Mouse (Mus musculus): ENCODE results near the gene Cyb561d1. TPM values are rescaled to one million over a fixed set of nuclear protein-coding genes. Genes with fewer than 3 reads are reported as not detected.

The Cyb561d1 gene
- polyA plus RNA-seq, 1 experiment from 2014 or later, result 2.6 TPM

GRCm38 (mm10) chr3:108164091-108164490 is 36.9 kb downstream of the Cyb561d1 start:
- Histone ChIP-seq H3K27me3 (0 out of 2 replicates have a peak, but pooled peaks cover 5% of the 10 kb centered on the region), H3K4me2 (replicated peaks) (no peak overlapping the region), H3K9ac (no peak overlapping the region), H3K36me3 (no peaks in the 10 kb centered on the region), H3K4me3 (no peak overlapping the region), H3K27ac (no peak overlapping the region), H3K9me3 (no peaks in the 10 kb centered on the region), H3K4me1 (peaks cover 38% of the 10 kb centered on the region)
- no peak for ATAC-seq (ENCODE audit: insufficient number of reproducible peaks, insufficient read depth, low FRiP score, low TSS enrichment)
- 70% methylated on average over 5 of the region's 5 CpGs for WGBS

DNA sequence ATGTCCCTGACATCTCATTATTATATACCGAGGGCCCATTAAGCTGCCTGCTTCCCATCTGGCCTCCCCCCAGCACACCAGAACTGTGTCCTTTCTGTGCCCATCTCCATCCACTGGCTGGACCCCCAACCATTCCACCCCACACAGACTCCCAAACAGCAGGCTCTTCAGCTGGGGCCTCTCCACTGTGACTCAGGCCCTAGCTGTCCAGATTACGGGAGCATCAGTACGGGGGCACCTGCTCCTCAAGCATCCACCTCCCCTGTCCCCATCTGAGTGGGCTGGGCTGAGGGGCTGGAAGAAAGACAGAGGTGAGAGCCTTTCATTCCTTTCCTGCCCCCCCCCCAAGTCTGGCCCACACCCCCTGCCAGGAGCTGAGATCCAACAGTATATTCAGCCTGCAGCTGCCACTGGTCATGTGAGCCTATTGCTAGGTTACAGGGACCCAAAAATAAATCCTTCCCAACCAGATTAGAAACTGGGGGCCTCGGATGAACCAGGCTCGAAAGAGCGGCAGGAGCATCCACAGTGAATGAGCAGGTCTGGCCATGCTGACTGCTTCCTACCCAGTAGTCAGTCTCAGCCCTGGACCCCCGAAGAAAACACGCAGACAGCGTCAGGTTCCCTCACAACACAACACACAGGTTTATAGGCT is 42.5 kb downstream of the Cyb561d1 start:
- ATAC-seq (ENCODE audit: insufficient number of reproducible peaks, insufficient read depth, low FRiP score, low TSS enrichment), result no peak
- Histone ChIP-seq H3K36me3 (no peaks in the 10 kb centered on the region), H3K4me1 (0 out of 2 replicates have a peak, but pooled peaks cover 3% of the 10 kb centered on the region), H3K9me3 (no peaks in the 10 kb centered on the region), H3K4me2 (replicated peaks) (no peak overlapping the region), H3K27ac (no peak overlapping the region), H3K9ac (no peak overlapping the region), H3K27me3 (0 out of 2 replicates have a peak, but pooled peaks cover 5% of the 10 kb centered on the region), H3K4me3 (no peak overlapping the region)
- WGBS, result 67% methylated on average over 9 of the region's 9 CpGs

- H3K9me3 ChIP-seq, result no peaks in the 10 kb centered on the region
- no peak within 1 kb of the TSS for H3K27ac ChIP-seq
- H3K4me2 ChIP-seq (replicated peaks), result no peak within 1 kb of the TSS
- no peak within 1 kb of the TSS for H3K4me3 ChIP-seq
- no peaks in the 10 kb centered on the region for H3K36me3 ChIP-seq
- no peak within 1 kb of the TSS for H3K9ac ChIP-seq
- H3K27me3 ChIP-seq, result no peaks in the 10 kb centered on the region
- no peak for ATAC-seq (ENCODE audit: insufficient number of reproducible peaks, insufficient read depth, low FRiP score, low TSS enrichment)
- WGBS, result 47% methylated on average over 4 of the region's 4 CpGs
- 0 out of 2 replicates have a peak, but pooled peaks cover 3% of the 10 kb centered on the region for H3K4me1 ChIP-seq
These were observed 46.4 kb downstream of the Cyb561d1 start, which contains the start of gene Gpr61 for GRCm38 (mm10) chr3:108154656-108155055. Gene Gpr61 (minus strand): TSS chr3:108154882.

DNA sequence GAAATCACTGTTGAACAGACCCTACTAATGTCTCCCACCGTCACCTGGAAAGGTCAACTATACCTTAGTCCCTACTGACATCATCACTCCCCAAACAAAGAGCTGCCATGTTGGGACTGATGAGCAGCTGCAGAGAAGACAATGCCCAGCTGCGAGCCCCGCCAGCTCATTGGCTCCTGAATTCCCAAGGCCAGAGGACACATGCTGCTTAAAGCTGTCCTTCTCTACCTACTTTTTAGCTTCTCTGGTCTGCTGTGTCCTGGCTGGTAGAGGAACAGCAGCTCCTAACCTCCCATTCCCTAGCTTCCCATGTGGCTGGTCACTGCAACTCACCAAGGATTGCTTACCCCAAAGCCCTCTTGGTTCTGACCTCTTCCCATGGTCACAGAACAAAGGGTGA is 48.7 kb downstream of the Cyb561d1 start:
- Histone ChIP-seq H3K36me3 (no peaks in the 10 kb centered on the region), H3K9me3 (no peaks in the 10 kb centered on the region), H3K4me3 (no peak overlapping the region), H3K9ac (no peak overlapping the region), H3K4me1 (no peaks in the 10 kb centered on the region), H3K4me2 (replicated peaks) (no peak overlapping the region), H3K27ac (no peak overlapping the region), H3K27me3 (no peaks in the 10 kb centered on the region)
- WGBS, result 91% methylated on average over 3 of the region's 3 CpGs
- ATAC-seq (ENCODE audit: insufficient number of reproducible peaks, insufficient read depth, low FRiP score, low TSS enrichment), result no peak

DNA sequence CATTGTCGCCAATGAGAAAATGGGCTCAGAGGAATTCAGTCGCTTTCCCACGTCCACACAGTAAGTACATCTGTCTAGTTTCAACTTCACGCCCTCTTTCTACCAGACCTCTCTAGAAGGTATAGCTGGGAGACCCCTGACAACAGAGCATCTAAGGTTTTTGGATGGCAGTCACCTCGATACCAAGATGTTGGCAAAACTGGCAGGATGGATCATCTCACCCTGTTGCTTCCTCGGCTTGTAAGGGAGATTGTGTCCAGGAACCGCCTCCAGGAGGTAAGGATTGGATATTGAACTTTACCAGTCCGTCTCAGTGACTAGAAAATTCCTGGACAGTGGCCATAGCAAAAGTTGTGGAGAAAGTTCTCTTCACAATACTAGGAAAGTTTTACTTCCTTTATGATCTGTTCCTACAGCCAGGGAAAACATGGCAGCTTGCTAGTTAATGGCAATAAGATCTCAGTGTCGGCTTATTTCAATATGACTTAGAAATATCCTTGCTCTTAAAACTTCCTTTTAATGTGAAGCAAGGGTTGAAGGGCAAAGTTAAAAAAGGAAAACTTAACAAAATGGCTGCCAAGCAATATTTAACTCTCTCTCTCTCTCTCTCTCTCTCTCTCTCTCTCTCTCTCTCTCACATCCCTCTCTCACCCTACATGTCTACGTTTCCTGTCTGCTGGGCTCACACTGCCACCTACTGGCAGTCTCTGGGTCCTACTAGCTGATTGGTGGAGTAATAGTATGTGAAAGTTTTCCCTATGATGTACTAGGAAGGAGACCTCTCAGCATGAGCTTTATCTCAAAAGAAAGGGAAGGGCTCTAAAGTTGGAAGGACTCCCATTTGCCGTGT is 53.4 kb downstream of the Cyb561d1 start:
- H3K27me3 ChIP-seq, result no peaks in the 10 kb centered on the region
- no peak overlapping the region for H3K4me2 ChIP-seq (replicated peaks)
- WGBS, result 70% methylated on average over 11 of the region's 11 CpGs
- no peaks in the 10 kb centered on the region for H3K9me3 ChIP-seq
- H3K9ac ChIP-seq, result no peak overlapping the region
- H3K27ac ChIP-seq, result no peak overlapping the region
- H3K36me3 ChIP-seq, result no peaks in the 10 kb centered on the region
- peaks cover 8% of the 10 kb centered on the region for H3K4me1 ChIP-seq
- no peak overlapping the region for H3K4me3 ChIP-seq
- ATAC-seq (ENCODE audit: insufficient number of reproducible peaks, insufficient read depth, low FRiP score, low TSS enrichment), result no peak

DNA sequence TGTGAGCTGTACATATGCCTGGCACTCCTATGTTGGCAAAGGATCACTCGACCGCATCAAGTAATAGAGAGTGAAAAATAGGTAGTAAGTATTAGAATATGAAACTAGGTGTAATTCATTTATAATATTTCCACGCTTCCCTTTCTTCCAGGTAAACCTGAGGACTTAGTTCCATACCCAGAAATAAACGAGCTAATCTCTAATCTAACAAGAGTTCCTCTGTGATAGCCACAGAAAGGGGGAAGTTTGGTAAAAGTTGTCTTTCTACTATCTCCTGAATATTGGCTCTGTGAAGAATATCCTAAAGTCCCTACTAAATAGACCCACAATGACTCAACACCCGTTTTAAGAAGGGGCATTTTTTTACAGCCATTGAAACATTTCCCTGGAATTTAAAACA is 54.3 kb downstream of the Cyb561d1 start:
- Histone ChIP-seq H3K4me2 (replicated peaks) (peak overlapping the region; percentile 58), H3K36me3 (no peaks in the 10 kb centered on the region), H3K4me1 (peaks cover 8% of the 10 kb centered on the region), H3K9ac (peak overlapping the region; percentile 87; the same call in 1 of the 2 replicates), H3K27me3 (no peaks in the 10 kb centered on the region), H3K9me3 (no peaks in the 10 kb centered on the region), H3K27ac (no peak overlapping the region), H3K4me3 (peak overlapping the region; percentile 86)
- no peak for ATAC-seq (ENCODE audit: insufficient number of reproducible peaks, insufficient read depth, low FRiP score, low TSS enrichment)
- 61% methylated on average over 5 of the region's 5 CpGs for WGBS

Other genes starting within 250 kb of the Cyb561d1 start
- not detected in 2 replicates for gene Gstm3, start 231.9 kb downstream of the Cyb561d1 start, polyA plus RNA-seq (2016; fragmentation: Nextera tagmentation; extraction: Ambion mirVana)
- gene Gstm2, start 214.8 kb downstream of the Cyb561d1 start, polyA plus RNA-seq (2016; fragmentation: Nextera tagmentation; extraction: Ambion mirVana), result 34.3 and 34.9 TPM in 2 replicates
- 45.2 and 46.5 TPM in 2 replicates for gene Gstm1, start 183.2 kb downstream of the Cyb561d1 start, polyA plus RNA-seq (2016; fragmentation: Nextera tagmentation; extraction: Ambion mirVana)
- 14.4 and 16.6 TPM in 2 replicates for gene Gstm4, start 156.3 kb downstream of the Cyb561d1 start, polyA plus RNA-seq (2016; fragmentation: Nextera tagmentation; extraction: Ambion mirVana)
- gene Ampd2, start 114.6 kb downstream of the Cyb561d1 start, polyA plus RNA-seq (2016; fragmentation: Nextera tagmentation; extraction: Ambion mirVana), result 48.4 and 50.9 TPM in 2 replicates
- 0.47 and 0.55 TPM in 2 replicates for gene Gnat2, start 108.4 kb downstream of the Cyb561d1 start, polyA plus RNA-seq (2016; fragmentation: Nextera tagmentation; extraction: Ambion mirVana)
- 196 and 207 TPM in 2 replicates for gene Gnai3, start 55.1 kb downstream of the Cyb561d1 start, polyA plus RNA-seq (2016; fragmentation: Nextera tagmentation; extraction: Ambion mirVana)
- gene Gpr61, start 46.3 kb downstream of the Cyb561d1 start, polyA plus RNA-seq (2016; fragmentation: Nextera tagmentation; extraction: Ambion mirVana), result 0.36 and 0.43 TPM in 2 replicates
- gene Amigo1, start 14.9 kb downstream of the Cyb561d1 start, polyA plus RNA-seq (2016; fragmentation: Nextera tagmentation; extraction: Ambion mirVana), result 7.9 and 8.5 TPM in 2 replicates
- gene Atxn7l2, start 9.7 kb upstream of the Cyb561d1 start, polyA plus RNA-seq (2016; fragmentation: Nextera tagmentation; extraction: Ambion mirVana), result 27.2 and 29.4 TPM in 2 replicates
- 0.85 and 1.1 TPM in 2 replicates for gene Sypl2, start 25.4 kb upstream of the Cyb561d1 start, polyA plus RNA-seq (2016; fragmentation: Nextera tagmentation; extraction: Ambion mirVana)
- gene Psma5, start 55.7 kb upstream of the Cyb561d1 start, polyA plus RNA-seq (2016; fragmentation: Nextera tagmentation; extraction: Ambion mirVana), result 263 and 288 TPM in 2 replicates
- 15.8 and 18.2 TPM in 2 replicates for gene Sort1, start 82.9 kb upstream of the Cyb561d1 start, polyA plus RNA-seq (2016; fragmentation: Nextera tagmentation; extraction: Ambion mirVana)
- 0.13 and 0.18 TPM in 2 replicates for gene Mybphl, start 163.7 kb upstream of the Cyb561d1 start, polyA plus RNA-seq (2016; fragmentation: Nextera tagmentation; extraction: Ambion mirVana)
- 73.4 and 78.1 TPM in 2 replicates for gene Psrc1, start 182.6 kb upstream of the Cyb561d1 start, polyA plus RNA-seq (2016; fragmentation: Nextera tagmentation; extraction: Ambion mirVana)
- 9.5 and 11.0 TPM in 2 replicates for gene Celsr2, start 214.3 kb upstream of the Cyb561d1 start, polyA plus RNA-seq (2016; fragmentation: Nextera tagmentation; extraction: Ambion mirVana)
- 125 and 127 TPM in 2 replicates for gene Sars, start 244.0 kb upstream of the Cyb561d1 start, polyA plus RNA-seq (2016; fragmentation: Nextera tagmentation; extraction: Ambion mirVana)